Mouse (Mus musculus): ENCODE measurements around the gene Atl1.

Atl1 gene

DNA sequence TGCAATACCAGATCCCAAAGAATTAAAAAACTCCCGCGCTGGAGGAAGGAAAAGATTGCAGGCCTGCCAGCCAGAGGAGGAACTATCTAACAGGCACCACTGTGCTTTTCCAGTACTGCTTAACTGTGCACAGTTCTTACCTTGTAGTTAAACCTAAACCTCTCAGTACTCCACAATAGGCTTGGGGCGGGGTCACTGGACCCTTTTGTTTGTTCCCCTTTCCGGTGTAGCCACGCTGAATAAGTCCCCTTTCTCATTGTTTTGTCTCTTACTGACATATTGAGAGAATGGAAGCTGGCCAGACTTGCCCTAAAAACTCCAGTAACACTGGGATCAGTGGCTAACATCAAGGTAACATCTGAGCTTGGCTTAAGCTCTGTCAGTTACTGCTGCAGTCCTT lies 45.3 kb downstream of the Atl1 start:
- DNase-seq (ENCODE audit: inconsistent age in 2 of 2, low spot score in 1 of 2): no peak

DNA sequence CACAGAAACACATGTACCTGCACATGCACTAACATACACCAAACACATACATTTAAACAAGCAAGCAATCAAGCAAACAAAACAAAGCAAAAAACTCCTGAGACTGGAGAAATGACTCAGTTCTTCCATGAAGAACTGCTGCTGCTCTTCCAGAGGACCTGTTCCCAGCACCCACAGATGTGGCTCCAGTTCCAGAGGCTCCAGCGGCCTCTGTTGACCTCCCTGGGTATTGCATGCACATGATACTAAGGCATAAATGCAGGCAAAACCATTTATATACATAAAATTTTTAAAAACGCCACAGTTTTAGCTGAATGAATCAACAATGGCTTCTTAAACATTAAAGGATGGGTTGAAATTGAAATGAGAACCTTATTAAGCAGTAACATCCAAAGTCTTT lies 46.9 kb downstream of the Atl1 start:
- DNase-seq (ENCODE audit: inconsistent age in 2 of 2, low spot score in 1 of 2): no peak

DNA sequence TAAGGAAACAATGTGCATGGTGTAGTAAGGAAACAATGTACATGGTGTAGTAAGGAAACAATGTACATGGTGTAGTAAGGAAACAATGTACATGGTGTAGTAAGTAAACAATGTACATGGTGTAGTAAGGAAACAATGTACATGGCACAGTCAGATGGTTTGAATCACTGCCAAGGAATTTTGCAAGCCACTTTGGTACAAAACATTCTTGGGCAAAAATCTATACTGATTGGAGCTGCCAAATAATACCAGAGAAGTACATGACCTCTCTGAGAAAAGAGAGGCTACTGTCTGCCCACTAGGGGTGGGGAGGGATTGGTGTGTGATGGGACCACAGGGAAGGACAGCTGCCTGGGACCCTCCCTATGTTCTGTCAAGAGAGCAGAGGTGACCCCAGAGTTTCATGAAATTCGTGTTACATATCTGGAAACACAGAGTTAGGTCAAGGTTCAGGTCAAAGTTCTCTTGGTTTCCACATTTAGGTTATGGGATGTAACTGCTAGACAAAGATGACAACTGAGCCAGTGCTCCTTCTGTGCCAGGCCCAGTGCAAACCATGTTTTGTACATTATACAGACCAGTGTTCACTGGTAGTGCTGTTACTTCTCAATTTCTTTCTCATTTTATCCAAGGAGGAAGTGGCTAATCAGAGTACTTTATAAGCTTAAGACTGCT lies 49.4 kb downstream of the Atl1 start:
- DNase-seq (ENCODE audit: inconsistent age in 2 of 2, low spot score in 1 of 2): no peak

DNA sequence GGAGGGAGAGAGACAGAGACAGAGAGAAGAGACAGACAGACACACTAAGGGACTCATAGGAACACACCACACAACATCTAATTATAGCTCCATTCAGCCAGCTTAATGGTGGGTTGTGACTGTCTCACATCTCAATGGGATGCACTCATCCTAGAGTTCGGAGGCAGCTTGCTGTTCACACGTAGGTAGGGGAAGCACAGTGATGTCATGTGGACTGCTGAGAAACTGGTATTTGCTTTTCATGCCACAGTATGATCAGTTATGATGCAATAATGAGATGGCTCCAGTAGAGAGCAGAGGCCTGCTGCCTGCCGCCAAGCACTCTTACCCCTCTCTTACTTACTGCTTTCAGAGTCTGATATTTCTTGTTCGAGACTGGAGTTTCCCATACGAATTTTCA lies 53.4 kb downstream of the Atl1 start:
- DNase-seq (ENCODE audit: inconsistent age in 2 of 2, low spot score in 1 of 2): no peak

DNA sequence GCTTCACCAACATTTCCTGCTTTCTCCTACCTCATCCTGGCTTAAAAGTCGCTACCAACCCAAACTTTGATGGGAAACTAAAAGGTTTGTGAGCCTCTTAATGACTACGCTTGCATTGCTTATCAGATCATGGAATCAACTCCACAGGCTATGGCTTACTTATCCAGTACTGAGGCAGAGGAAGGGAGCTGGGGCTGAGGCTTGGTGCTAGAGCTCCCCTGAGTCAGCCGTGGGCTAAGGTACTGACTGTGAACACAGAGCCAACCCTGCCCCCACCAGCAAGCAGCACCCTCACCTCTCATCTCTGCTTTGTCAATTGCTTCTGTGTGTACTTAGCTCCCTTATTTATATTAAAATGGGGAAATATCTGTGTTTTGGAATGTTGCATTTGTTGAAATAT lies 55.1 kb downstream of the Atl1 start:
- DNase-seq (ENCODE audit: inconsistent age in 2 of 2, low spot score in 1 of 2): no peak

DNA sequence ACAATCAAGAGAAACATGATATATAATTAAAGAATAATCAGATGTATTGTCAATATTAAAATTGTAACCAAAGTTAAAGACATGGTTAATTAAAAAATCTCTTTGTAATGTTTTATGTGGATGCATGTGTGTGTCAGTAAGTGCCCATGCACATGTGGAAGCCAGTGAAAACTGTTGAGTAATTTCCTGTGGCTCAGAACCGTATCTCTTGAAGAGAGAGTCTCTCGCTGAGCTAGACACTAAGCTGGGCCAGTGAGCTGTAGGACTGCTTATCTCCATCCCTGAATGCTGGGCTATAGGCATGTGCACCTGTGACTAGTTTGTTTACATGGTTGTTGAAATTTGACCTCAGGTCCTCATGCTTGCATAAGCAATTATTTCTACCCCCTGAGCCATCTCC lies 65.0 kb downstream of the Atl1 start:
- DNase-seq (ENCODE audit: inconsistent age in 2 of 2, low spot score in 1 of 2): no peak

DNA sequence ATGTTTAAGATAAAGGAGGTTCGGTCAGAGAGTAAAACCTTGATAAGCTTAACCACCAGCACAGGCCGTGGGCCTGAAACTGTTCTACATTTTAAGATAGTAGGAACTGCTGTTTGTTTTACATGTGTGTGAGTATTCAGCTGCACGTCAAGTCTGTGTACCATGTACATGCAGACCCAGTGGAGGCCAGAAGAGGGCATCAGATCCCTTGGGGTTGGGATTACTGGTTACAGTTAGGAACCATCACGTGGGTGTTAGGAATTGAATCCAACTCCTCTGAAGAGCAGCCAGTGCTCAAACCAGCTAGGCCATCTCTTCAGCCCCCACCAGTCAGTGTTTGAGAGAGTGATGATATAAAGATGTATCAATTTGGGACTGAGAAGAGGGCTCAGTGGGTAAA lies 70.1 kb downstream of the Atl1 start:
- peak; percentile 60 to 89 for DNase-seq (ENCODE audit: inconsistent age in 2 of 2, low spot score in 1 of 2)

DNA sequence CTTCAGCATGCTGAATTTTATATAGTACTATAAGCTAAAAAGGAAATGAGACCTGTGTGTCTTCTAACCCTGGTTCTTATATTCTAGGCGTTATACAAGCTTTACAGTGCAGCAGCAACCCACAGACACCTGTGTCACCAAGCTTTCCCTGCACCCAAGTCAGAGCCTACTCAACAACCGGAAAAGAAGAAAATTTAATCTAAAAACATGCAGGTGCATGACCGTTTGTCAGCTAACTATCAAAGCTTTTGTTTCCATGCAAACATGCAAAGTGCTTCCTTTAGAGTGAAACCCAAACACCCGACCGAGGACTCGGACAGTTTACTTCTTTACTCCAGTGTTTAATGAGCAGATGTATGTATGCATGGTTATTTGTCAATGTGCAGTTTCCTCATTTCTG lies 70.7 kb downstream of the Atl1 start:
- no peak for DNase-seq (ENCODE audit: inconsistent age in 2 of 2, low spot score in 1 of 2)

DNA sequence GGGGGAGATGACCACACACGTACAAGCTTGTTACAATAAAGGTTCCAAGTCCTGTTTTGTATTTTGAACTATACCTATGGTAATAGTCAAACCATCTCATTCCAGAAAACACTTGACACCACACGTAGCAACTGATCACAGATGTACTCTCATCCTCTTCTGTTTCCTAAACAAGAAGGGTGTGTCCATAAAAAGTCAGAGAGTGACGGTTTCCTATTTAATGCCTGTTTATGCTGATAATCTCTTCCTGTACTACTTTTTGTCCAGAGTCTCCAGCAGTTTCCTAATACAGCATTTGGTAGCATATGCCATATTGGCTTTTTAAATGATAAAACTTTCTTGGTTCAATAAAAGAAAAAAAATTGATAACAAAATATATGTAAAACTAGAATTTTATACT lies 73.2 kb downstream of the Atl1 start:
- no peak for DNase-seq (ENCODE audit: inconsistent age in 2 of 2, low spot score in 1 of 2)

DNA sequence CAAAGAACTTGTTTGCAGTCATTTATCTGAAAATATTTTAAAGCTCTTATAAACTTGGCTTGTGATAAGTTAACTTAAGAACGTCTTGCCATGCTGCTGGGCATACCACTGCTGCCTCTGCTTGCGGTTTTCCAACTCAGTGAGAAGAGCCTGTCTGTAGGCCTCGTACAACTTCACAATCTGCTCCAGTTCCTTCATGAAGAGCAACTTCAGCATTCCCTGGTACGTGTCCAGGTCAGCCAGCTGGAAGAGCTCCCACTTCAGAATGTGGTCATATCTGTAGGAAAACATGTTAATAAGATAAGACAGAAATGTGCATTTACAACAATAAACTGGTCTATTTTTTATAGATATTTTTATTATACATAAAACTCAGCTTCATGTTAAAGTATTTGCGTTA lies 73.7 kb downstream of the Atl1 start:
- peak in 1 of 2 experiments; percentile 14 for DNase-seq (ENCODE audit: inconsistent age in 2 of 2, low spot score in 1 of 2)

DNA sequence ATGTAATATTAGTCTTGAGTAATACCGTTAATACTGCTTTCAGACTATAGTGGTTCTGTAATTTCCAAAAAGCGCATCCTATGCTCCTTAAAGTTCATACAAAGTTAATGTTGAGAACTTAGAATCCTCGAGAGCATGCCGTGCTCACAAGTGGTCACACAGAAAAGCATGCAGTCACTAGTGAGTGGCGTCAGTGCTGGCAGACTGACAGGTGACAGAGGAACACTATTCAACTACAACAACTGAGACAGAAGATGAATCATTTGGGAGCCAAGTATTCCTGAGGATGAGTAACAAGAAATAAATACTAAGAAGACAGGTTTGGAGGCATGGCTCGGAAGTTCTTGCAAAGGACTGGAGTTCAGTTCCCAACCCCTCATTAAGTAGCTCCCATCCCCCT lies 74.7 kb downstream of the Atl1 start:
- DNase-seq (ENCODE audit: inconsistent age in 2 of 2, low spot score in 1 of 2): peak; percentile 27 to 53

DNA sequence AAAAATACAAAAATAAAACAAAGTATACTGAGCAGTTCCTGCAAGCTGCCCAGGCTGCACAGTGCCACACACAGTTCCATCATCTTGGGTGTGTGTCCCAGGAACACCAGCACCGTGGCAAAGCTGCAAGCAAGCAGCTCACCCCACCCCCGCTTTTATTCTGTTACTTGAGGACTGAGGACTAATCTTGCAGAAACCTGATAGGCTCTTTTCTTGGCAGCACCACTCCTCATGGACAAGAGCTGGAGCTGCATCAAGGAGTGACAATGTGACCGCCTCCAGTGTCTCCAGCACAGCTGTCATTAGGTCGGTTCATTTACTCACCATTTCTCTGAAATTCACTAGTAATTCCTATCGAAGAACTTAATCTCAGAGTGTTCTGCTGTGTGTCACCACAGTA lies 75.7 kb downstream of the Atl1 start:
- DNase-seq (ENCODE audit: inconsistent age in 2 of 2, low spot score in 1 of 2): no peak

DNA sequence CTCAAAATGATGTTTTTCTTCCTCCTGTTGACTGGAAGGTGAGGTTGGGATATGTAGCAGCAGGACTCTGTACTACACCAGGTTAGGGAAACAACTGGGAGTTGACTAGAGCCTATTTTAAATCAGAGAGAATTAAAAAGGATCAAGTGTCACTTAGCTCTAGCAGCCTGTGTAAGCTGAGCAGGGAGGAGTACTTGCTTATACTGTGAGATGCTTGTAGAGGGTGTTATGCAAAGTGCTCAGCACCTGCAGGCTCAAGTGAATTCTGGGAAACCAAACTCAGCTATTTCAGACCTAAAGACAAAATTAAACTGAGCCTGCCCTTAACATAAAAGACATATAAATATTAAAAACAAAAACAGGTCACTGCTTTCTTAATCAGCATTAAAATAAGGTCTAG lies 81.3 kb downstream of the Atl1 start:
- DNase-seq (ENCODE audit: inconsistent age in 2 of 2, low spot score in 1 of 2): no peak

DNA sequence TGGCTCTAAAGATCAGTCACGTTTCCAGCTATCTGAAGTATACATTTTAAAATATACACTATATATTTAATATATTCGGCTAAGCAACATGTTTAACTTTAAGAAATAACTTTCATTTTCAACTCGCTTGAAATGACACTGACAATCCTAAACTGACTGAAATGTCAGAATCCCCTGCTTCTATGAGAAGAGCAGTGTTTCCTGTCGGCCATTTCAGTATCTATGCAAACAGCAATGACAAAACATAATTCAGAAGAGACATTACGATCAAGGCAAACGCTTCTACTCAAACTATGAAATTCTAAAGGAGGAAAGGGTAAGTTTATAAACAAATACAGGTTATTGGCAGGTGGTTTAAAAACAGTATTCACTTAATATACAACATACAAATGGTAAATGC lies 84.3 kb downstream of the Atl1 start:
- no peak for DNase-seq (ENCODE audit: inconsistent age in 2 of 2, low spot score in 1 of 2)

DNA sequence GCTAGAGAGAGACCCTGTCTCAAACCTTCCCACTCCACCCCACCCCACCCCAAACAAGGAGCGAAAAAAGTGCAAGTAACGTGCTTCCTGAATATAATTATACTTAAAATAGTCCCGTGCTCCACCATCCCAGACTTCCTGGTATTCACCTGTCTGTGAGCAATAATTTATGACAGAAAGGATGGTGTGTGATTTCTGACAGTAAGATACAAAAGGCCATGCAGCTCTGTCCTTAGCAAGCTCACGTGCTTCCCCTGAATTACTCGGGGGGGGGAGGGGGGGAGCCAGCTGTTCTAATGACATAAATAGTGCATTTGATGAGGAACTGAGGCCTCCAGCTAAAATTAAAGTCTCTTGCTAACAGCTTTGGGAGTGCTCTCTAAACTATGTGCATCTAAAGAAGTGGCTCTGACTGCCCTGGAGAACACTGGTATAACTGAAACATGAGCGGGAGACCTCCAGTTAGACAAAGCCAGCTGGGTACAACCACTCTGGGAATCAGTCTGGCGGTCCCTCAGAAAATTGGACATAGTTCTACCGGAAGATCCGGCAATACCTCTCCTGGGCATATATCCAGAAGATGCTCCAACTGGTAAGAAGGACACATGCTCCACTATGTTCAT lies 85.1 kb downstream of the Atl1 start:
- peak in 1 of 2 experiments; percentile 57 for DNase-seq (ENCODE audit: inconsistent age in 2 of 2, low spot score in 1 of 2)

DNA sequence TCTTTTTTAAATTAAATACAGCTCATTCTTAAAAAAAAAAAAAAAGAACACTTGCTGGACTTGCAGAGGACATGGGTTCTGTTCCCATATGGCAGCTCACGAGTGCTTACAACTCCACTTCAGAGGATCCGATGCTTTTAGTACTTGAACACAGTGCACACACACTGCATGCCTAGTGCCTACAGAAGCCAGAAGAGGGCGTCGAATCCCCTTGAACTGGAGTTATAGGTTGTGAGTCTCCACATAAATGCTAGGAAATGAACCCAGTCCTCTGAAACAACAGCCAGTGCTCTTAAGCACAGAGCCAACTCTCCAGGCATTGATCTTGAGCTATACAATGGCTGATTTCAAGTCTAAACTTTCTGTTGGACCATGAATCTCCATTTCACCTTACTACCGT lies 90.5 kb downstream of the Atl1 start:
- DNase-seq (ENCODE audit: inconsistent age in 2 of 2, low spot score in 1 of 2): no peak

DNA sequence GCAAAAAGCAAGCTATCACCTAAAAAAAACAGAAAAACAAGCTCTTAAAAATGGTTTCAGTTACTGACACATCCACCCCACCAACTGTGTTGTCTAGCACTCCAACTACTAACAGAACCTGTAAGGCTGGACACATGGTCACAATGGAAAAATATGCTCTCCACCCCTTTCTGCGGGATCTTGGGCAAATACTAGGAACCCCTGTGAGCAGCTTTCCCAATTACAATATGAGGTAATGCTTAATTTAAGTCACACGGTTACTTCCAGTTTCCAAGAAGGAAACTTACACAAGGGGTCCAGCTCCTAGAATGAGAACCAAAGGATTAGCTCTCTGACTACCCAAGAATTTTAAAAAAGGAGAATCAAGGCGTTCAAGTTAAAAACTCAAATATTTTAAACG lies 93.1 kb downstream of the Atl1 start:
- DNase-seq (ENCODE audit: inconsistent age in 2 of 2, low spot score in 1 of 2): peak in 1 of 2 experiments; percentile 67

DNA sequence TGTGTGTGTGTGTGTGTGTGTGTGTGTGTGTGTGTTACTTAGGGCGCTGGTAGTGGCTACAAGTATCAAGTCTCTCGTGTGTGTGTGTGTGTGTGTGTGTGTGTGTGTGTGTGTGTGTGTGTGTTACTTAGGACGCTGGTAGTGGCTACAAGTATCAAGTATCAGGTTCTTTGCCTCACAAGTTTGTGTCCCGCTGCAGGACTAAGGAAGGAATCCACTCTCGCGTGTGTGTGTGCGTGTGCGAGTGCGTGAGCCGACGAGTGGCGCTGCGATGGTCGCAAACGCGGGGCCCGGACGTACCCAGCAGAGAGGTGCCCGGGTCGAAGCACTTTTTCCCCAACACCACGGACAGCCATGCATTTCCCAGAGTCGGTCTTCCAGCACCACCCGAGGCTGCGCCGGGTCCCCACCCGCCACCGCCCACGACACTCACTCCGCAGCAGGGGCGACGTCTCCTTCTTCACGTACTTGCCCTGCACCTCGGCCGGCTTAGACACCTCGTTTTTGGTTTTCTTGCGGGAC lies 93.9 kb downstream of the Atl1 start:
- DNase-seq (ENCODE audit: inconsistent age in 2 of 2, low spot score in 1 of 2): no peak

DNA sequence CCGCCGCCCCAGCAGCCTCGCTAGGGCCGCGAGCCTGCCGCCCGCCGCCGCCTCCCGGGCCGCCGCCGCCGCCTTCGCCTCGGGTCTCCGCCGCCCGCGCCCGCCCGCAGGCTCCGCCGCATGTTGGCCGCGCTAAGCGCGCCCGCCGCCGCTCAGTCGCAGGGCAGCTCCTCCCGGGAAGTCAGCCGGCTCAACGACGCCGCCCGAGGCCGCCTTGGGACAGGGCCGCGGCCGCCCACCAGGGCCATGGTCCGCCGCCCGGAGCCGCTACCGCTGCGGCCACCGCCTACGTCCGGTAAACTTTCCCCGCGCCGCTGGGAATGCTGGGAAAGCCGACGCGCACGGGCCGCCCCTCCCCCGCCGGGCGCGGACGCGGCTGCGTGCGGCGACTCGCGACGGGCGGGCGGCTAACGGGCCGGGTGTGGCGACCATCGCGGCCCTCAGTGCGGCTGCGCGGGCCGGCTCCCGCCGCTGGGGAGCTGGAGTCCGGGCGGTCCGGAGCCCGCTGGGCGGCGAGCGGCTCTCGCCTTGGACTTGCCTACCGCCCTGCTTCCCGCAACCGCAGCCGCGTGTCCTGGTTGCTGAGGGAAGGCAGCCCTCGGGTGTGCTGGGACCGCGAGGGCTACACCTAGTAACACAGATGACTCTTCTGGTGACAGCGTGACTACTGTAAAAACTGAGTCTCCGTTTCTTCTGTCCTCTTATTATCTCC lies 94.5 kb downstream of the Atl1 start, which contains the start of gene Sav1:
TSS of gene Sav1 (minus strand) at position 217 of the 712 bp plus-strand sequence.
- peak; percentile 92 to 97 for DNase-seq (ENCODE audit: inconsistent age in 2 of 2, low spot score in 1 of 2)

DNA sequence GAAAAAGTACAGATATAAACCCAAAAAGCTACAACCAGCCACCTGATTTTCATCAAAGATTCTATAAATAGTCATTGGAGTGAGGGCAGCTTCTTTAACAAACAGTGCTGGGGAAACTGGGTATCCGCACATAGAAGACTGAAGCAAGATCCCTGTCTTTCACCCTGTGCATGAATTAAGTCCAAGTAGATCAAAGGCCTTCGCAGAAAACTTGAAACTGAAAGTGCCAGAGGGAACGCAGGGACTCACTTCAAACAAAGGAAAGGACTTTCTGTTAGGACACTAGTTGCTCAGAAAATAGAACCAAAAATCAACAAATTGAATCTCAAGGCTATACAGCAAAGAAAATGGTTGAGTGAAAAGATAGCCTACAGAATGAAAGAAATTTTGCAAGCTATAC lies 103.0 kb downstream of the Atl1 start:
- DNase-seq (ENCODE audit: inconsistent age in 2 of 2, low spot score in 1 of 2): peak in 1 of 2 experiments; percentile 55

DNA sequence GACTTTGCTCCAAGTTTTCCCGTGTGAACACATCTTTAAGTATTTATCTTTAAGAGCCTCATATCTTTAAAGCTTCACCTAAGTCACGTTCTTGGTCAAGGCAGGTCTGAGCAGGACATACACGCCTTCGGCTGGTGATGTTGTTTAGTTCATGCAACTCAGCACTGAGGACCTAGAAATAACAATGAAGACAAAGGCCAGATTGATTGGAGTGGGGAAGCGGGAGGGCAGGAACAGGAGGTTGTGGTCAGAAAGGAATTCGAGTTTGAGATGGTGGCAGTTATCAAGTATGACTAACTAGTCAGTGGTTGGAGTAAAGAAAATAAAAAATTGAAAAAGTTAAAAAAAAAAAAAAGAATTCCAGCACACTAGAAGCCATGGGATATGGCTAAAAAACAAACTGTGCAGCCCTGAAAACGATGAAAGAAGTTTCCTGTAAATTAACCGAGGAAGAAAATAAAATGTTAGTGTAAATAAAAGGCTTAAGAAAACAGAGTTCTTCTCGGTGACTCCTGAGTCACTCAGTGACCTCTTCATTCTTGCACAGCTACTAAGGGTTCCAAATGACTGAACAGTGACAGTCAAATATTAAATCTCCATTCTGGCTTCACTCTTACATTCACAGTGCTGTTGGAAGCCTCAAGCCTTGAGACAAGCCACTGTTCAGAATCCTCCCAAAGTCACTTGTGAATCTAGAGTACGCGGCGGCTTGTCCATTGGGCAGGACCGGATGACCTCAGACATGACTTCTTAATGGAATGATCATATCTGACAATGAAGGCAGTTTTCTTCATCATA lies 106.0 kb downstream of the Atl1 start:
- no peak for DNase-seq (ENCODE audit: inconsistent age in 2 of 2, low spot score in 1 of 2)

Data from adrenal gland, adult (tissue).